Mouse (Mus musculus) natural killer cell, adult 2 months (primary cell): ENCODE measurements at regions not wholly inside any gene's neighbourhood (a gene's known extent, or its start where the extent isn't known, plus 50 kb on each side); places are given as distances from the start of the nearest gene placed in this dataset.

Source experiments
- DNase-seq, 2 experiments: peaks; one replicate each; pipeline ENCODE4 v3.0.0; 2022; ENCODE audit warnings: low spot score in 2 of 2

GRCm38 (mm10) chr1:183865111-183865510 lies 148.0 kb upstream of the Dusp10 start:
- DNase-seq: no peak

- no peak for DNase-seq
Measured at GRCm38 (mm10) chr1:183865586-183865985, 147.5 kb upstream of the Dusp10 start.

- DNase-seq: no peak
Measured at GRCm38 (mm10) chr1:183868965-183869364, 144.1 kb upstream of the Dusp10 start.

- no peak for DNase-seq
Measured at GRCm38 (mm10) chr1:183895936-183896335, 117.2 kb upstream of the Dusp10 start.

- DNase-seq: no peak
Measured at GRCm38 (mm10) chr1:183898091-183898490, 115.0 kb upstream of the Dusp10 start.

- DNase-seq: no peak
Measured at GRCm38 (mm10) chr1:183904564-183904963, 108.5 kb upstream of the Dusp10 start.

- no peak for DNase-seq
Measured at GRCm38 (mm10) chr1:183905345-183906142, 107.6 kb upstream of the Dusp10 start.

- no peak for DNase-seq
Measured at GRCm38 (mm10) chr1:183917656-183918055, 95.4 kb upstream of the Dusp10 start.

GRCm38 (mm10) chr1:183921262-183921661 lies 91.8 kb upstream of the Dusp10 start:
- DNase-seq: no peak

GRCm38 (mm10) chr1:183928539-183928938 lies 84.6 kb upstream of the Dusp10 start:
- no peak for DNase-seq

GRCm38 (mm10) chr1:183930363-183930982 lies 82.6 kb upstream of the Dusp10 start:
- DNase-seq: peak in 1 of 2 experiments; percentile 12

GRCm38 (mm10) chr1:183931141-183931540 lies 82.0 kb upstream of the Dusp10 start:
- no peak for DNase-seq

GRCm38 (mm10) chr1:183933845-183934244 lies 79.3 kb upstream of the Dusp10 start:
- DNase-seq: peak in 1 of 2 experiments; percentile 56

- DNase-seq: no peak
Measured at GRCm38 (mm10) chr1:183937166-183937565, 75.9 kb upstream of the Dusp10 start.

- no peak for DNase-seq
Measured at GRCm38 (mm10) chr1:183938361-183938760, 74.7 kb upstream of the Dusp10 start.

GRCm38 (mm10) chr1:183940706-183941105 lies 72.4 kb upstream of the Dusp10 start:
- DNase-seq: no peak

GRCm38 (mm10) chr1:183946241-183946640 lies 66.9 kb upstream of the Dusp10 start:
- DNase-seq: no peak

GRCm38 (mm10) chr1:183947066-183947465 lies 66.0 kb upstream of the Dusp10 start:
- DNase-seq: no peak

GRCm38 (mm10) chr1:183949205-183949604 lies 63.9 kb upstream of the Dusp10 start:
- no peak for DNase-seq

GRCm38 (mm10) chr1:183954086-183954485 lies 59.0 kb upstream of the Dusp10 start:
- DNase-seq: no peak

- no peak for DNase-seq
Measured at GRCm38 (mm10) chr1:183956391-183956790, 56.7 kb upstream of the Dusp10 start.

GRCm38 (mm10) chr1:183961383-183961782 lies 51.7 kb upstream of the Dusp10 start:
- DNase-seq: no peak

- no peak for DNase-seq
Measured at GRCm38 (mm10) chr1:183962486-183962885, 50.6 kb upstream of the Dusp10 start.
